Mouse (Mus musculus): Measurements from ENCODE around the gene 9130230L23Rik. TPM values are rescaled to one million over a fixed set of nuclear protein-coding genes. Genes with fewer than 3 reads are reported as not detected.

The 9130230L23Rik gene
- polyA plus RNA-seq, 1 experiment, result not detected

DNA sequence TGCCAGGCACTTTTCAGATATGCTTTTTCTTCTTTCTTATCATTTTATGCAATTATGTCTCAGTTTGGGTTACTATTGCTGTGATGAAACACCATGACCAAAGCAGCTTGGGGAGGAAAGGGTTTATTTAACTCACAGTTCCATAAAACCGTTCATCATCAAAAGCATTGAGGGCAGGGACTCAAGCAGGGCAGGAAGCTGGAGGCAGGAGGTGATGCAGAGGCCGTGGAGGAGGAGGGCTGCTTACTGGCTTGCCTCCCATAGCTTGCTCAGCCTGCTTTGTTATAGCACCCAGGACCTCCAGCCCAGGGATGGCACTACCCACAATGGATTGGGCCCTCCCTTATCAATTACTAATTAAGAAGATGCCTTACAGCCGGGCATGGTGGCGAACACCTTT is 62.9 kb downstream of the 9130230L23Rik start:
- TF ChIP-seq GATA1 (IDR thresholded peaks at IDR 0.05; ENCODE audit: low read length), result no peak

DNA sequence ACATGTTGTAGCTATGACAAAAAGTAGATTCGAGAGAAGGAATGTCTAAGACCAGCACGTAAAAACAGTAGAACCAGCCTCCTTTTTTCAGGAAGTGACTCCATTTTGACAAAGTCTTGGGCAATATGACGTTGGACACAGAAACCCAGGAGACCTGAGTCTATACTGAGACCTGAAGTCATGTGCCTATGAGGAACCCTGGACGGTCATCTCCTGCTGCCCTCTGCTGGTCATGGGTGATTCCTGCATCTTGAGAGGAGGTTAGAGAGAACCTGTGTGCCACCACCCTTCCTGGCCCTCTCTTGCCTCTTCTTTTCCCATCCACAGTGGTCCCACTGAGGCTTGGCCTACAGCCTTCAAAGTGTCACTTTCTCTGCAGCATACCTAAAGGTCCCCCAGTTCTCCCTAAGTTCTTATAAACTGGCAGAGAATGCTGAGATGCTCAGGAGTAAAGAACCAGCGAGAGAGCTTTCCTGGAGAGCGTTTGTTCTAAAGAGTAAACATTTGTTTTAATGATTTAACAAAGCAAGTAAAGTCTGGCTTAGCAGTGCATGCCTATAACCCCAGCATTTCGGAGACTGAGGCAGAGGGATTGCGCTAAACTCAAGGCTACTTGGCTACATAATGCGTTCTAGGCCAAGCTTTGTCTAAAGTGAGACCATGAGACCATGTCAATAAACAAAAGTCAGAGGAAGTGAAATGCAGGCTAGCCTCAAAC is 65.9 kb downstream of the 9130230L23Rik start:
- TF ChIP-seq GATA1 (IDR thresholded peaks at IDR 0.05; ENCODE audit: low read length), result no peak

DNA sequence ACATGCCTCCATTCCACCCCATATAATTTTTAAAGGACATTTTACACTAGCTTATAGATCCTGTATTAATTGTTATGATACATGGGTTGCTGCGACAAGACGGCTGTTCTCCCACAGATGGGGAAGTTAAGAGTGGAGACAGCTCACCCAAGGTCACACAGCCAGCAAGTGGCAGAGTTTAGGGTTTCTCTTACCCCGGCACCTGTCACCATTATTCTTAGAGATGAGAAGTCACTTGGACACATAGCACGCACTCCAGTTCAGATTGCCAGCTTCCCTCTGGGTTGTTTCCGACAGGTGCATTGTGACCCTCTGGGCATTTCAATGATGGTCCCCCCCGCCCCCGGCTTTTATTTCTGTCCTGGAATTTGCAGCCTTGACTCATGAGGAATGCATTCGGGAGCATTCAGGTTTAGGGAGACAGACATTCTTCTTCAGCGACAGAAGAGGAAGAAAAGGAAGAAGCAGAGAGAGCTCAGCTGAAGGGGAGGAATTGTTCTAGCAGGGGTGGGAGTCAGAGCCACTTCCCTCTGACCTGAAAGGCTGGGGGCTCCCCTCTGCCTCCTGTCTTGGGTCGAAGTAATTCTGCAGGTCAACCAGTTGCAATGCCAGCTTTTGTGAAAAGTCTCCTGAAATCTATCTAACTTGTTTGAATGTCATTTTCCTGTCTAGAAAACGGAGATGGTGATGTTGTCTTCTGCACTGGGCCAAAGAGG is 66.9 kb downstream of the 9130230L23Rik start:
- TF ChIP-seq GATA1 (IDR thresholded peaks at IDR 0.05; ENCODE audit: low read length), result no peak

DNA sequence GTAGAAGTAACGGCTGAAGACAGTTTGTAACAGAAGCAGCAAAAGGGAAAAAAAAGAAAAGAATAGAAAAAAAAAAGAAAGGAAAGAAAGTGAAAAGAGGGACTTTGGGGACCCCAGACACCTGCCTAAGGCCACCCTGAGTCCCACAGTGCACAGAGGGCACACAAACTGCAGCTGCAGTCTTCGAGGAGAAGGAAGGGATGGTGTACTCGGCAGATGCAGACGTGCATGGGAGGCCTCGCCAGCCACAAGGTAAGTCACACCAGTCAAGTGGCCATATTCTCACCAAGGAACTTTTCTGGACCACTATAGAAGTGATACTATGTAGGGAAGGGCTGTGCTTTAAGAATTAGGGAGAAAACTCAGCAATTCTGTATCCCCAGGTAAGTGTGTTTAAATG is 69.3 kb downstream of the 9130230L23Rik start, which contains the start of gene Chrna9:
Gene Chrna9, plus strand, starts transcription at position 139 of the 400 bp plus-strand sequence.
- no peak for TF ChIP-seq GATA1 (IDR thresholded peaks at IDR 0.05; ENCODE audit: low read length)

DNA sequence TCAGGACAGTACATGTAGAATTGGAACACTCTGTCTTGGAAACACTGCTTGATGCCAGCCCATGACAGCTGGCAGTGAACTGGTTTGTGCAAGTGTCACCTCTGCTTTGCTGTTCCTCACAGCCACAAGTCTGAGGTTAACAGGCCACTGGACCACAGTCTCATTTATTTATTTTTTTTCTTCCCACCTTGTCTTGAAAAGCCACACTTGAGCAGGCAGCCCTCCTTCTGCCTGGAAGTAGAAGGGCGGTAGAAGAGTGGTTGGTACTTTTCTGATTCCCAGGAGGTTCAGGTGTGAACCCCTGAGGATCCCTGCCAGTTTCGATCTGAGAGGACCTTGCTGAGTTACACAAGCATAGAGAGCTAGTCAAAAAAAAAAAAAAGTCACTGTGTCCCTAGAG is 70.3 kb downstream of the 9130230L23Rik start:
- no peak for TF ChIP-seq GATA1 (IDR thresholded peaks at IDR 0.05; ENCODE audit: low read length)

DNA sequence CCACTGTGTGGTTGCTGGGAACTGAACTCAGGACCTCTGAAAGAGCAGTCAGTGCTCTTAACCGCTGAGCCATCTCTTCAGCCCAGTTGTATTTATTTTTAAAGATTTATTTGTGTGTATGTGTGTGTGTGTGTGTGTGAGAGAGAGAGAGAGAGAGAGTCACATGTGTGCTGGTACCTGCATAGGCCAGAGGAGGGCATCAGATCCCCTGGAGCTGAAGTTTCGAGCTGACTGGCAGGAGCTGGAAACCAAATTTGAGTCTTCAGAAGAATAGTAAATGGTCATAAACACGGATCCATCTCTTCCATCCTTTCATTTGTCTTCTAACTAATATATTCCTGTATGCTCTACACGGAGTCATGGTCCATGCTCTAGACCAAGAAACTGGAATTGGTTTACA is 70.8 kb downstream of the 9130230L23Rik start:
- no peak for TF ChIP-seq GATA1 (IDR thresholded peaks at IDR 0.05; ENCODE audit: low read length)

DNA sequence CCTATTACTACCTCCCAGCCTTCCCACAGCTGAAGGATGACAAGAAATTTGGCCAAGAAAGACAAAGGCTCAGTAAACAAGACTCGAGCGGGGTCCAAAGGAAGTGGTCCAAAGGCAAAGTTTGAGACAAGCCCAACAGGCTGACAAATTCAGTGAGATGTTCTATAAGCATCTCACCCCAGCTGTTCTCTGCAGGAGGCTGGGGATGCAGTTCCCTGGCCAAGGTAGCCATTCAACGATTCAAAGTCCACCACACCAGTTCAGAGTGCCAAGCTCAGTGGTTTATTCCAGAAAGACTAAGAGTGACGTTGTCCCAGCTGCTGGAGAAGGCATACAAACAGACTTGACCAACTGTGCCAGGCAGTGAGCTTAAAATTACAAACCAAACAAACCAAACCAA is 73.9 kb downstream of the 9130230L23Rik start:
- TF ChIP-seq GATA1 (IDR thresholded peaks at IDR 0.05; ENCODE audit: low read length), result no peak

Other genes with a start within 250 kb of the 9130230L23Rik start
- gene N4bp2, start 240.8 kb downstream of the 9130230L23Rik start, polyA plus RNA-seq (2012), result 27.5 and 30.7 TPM in 2 replicates
- gene Rhoh, start 143.1 kb downstream of the 9130230L23Rik start, polyA plus RNA-seq (2012), result not detected in 2 replicates
- not detected in 2 replicates for gene Chrna9, start 69.4 kb downstream of the 9130230L23Rik start, polyA plus RNA-seq (2012)
- not detected in 2 replicates for gene Rbm47, start 168.8 kb upstream of the 9130230L23Rik start, polyA plus RNA-seq (2012)

All from G1E-ER4 (cell line).